Mouse (Mus musculus) c-Kit-positive CD71-positive TER-119-negative erythroid progenitor cells, embryonic 14.5 days (primary cell): Measurements from ENCODE around the gene Calb2.

Experiments
- DNase-seq: peaks from one replicate; pipeline ENCODE4 v3.0.0-alpha.2; 2013; ENCODE audit warnings: low read depth

Calb2 gene

DNA sequence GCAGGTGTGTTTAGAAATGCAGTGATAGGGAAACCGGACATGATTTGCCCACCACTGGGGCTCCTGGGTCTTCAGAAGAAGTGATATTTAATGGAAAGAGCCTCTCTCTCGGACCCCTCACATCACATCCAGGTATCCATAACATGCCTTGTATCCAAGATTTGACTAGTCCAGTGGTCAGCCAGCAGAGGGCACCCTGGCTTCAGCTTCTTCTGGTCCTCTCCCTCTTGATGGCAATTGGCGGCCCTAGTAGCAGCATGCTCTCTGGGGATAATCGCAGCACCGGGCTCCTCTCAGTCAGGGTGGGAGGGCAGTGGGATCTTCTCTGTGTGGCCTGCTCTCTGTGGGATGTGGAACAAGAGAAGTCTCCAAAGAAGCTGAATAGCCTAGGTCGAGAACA is 48.3 kb downstream of the Calb2 start:
- no peak for DNase-seq

DNA sequence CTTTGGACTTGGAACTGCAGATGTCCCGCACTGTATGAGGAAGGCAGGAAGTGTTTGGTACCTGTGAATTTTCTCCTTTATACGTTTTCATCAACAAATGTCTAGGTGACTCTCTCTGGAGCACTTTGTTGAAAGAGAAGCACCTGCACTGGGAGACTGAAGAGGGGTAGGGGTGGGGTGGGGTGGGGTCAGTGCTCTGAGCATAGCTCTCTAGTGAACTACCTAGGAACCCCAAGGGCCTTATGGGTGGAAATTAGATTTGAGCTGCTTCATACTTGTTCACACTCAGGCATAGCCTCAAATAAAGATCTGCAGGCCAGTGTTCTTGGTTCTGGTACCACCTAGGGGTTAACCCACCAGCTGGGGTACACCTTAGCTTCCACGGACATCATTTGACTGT is 65.4 kb downstream of the Calb2 start, which contains the start of gene Gm17720:
TSS of gene Gm17720 (minus strand) at position 101 of the 400 bp plus-strand sequence.
- DNase-seq, result no peak

DNA sequence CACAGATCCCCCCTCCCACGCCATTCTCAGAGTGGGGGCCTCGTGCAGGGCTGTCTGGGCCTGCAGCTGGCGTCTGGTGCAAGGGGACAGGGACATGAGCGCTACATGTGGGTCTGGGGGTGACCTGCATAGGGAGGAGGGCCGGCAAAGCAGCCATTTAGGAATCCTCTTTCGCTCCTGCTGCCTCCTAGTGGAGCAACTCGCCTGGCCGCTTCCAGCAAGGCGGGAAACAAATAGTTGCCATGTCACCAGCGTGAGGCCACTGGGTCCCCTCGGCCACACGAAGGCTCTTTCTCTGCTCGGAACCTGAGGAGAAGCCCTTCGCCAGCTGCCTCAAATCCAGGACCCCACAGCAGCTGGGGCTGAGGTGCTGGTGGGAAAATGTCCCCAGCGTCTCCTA is 66.3 kb downstream of the Calb2 start:
- DNase-seq, result no peak

DNA sequence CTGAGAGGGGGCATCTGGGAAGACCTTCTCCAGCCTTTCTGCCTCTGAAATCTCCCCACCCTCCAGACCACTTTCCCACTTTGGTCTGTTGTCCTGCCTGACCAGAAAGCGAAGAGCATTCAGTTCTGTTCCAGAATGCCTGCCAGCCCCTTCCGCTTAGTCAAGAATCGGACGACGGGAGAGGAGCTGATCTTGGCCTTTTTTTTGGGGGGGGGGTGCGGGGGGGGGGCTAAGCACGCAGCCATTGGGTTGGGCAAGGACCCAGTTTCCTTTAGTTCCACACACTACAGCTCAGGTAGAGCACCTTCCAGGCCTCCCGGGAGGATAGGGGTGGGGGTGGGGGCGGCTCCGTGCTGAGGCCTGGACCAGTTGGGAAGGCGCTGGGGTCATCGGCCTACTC is 67.1 kb downstream of the Calb2 start, which contains the start of gene Gm21964:
TSS of gene Gm21964 (plus strand) at position 301 of the 400 bp plus-strand sequence.
- DNase-seq, result no peak

DNA sequence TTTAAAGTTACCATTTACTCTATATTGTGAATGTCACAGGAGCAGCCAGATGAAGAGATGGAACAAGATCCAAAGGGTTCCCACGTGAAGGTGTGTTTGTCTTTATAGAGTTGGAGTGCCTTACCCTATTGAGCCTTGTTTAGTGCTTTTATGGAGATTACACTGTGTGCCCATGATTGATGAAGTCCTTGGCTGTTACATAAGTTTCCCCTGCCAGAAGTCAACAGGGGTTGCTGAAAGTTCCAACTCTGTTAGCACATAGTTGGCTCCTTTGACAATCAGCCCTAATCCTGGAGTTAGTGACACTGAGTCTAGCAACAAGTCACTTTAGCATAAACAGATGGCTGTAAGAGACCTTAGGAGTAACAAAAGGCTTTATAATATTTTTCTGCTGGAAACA is 76.1 kb downstream of the Calb2 start:
- DNase-seq, result no peak
